In the genomic region with DNA sequence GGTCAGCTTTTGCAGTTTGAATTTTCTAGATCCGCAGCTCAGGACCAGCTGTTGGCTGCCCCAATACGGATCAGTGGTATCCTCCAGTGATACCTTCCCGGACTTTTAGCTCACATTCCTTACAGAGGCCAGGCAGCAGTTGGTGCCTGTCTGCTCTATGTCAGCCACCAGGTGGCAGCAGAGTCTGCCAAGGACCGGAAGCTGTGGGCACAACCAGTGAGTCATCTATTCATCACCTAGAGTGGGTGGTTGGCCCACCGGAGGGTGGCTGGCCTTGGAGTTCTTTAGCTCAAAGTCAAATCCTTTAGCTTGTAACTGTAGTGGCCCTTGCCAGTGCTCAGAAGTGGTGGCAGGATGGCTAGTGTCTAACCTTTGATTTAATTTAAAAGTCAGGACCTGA, we compare ENCODE assay signal across 8 mouse cellular contexts.
DNase-seq lines count a peak whose midpoint lies in the region; ATAC-seq and TF ChIP-seq lines count a peak whose summit lies in the region.

No protein-coding gene starts in this region.

- 14% methylated on average over 5 of the region's 5 CpGs for WGBS in kidney, adult 2 months
- 18% methylated on average over 5 of the region's 5 CpGs for WGBS in limb, embryonic 10.5 days

- H3K9me3 ChIP-seq in limb, embryonic 10.5 days (replicated peaks): no peaks in the 10 kb centered on the region

- peak; percentile 88 for TF ChIP-seq CTCF in kidney, adult 2 months (conservative IDR thresholded peaks at IDR 0.05; ENCODE audit: insufficient read depth, insufficient read length, low read depth, low read length)

- H3K27me3 ChIP-seq in kidney, adult 2 months (replicated peaks; ENCODE audit: control insufficient read depth, insufficient read depth, low read length): no peaks in the 10 kb centered on the region
- H3K27me3 ChIP-seq in limb, embryonic 10.5 days (ENCODE audit: low read depth, poor library complexity, severe bottlenecking): no peaks in the 10 kb centered on the region

- ATAC-seq in monocyte, adult 5-6 weeks (replicated peaks; ENCODE audit: insufficient number of reproducible peaks, low FRiP score, low TSS enrichment, poor library complexity, severe bottlenecking): peak; percentile 80

- peak; percentile 94 for DNase-seq in heart, adult 11 months
- no peak for DNase-seq in heart, postnatal 25 days (ENCODE audit: low spot score)
- DNase-seq in embryo, embryonic 10 days (ENCODE audit: low spot score): peak; percentile 85
- peak; percentile 68 for DNase-seq in gastrocnemius, postnatal 14 days
- peak; percentile 73 for DNase-seq in kidney, adult 2 months
- peak; percentile 83 for DNase-seq in limb, embryonic 10.5 days (ENCODE audit: low spot score)
- DNase-seq in spleen, postnatal 36 days (ENCODE audit: low spot score in 2 of 2): peak; percentile 56 to 62

- TF ChIP-seq POLR2A in kidney, adult 2 months (IDR thresholded peaks at IDR 0.05; ENCODE audit: low read depth, low read length): no peak

- no peaks in the 10 kb centered on the region for H3K36me3 ChIP-seq in kidney, adult 2 months (ENCODE audit: control insufficient read depth, insufficient read depth, low read length)
- no peaks in the 10 kb centered on the region for H3K36me3 ChIP-seq in limb, embryonic 10.5 days

- intact Hi-C loops in heart, postnatal 25 days (cut with DNase I): loop anchor here (1.0 to 5.0 kb wide), 4 partner anchors 95 to 352 kb away; no protein-coding TSS in a partner anchor
- intact Hi-C loops in gastrocnemius, postnatal 14 days (cut with DNase I; ENCODE audit: low total_unique reads): loop anchor here (10.0 kb wide), 2 partner anchors 98 to 268 kb away; no protein-coding TSS in a partner anchor

- no peak overlapping the region for H3K4me3 ChIP-seq in kidney, adult 2 months (ENCODE audit: insufficient read depth, low read depth, low read length)
- no peak overlapping the region for H3K4me3 ChIP-seq in limb, embryonic 10.5 days

- no peaks in the 10 kb centered on the region for H3K4me1 ChIP-seq in kidney, adult 2 months (ENCODE audit: control insufficient read depth, insufficient read depth, low read length)
- no peaks in the 10 kb centered on the region; the same call in 1 of the 2 replicates for H3K4me1 ChIP-seq in limb, embryonic 10.5 days

- H3K27ac ChIP-seq in kidney, adult 2 months (ENCODE audit: insufficient read depth, low read depth, low read length): no peak overlapping the region
- H3K27ac ChIP-seq in limb, embryonic 10.5 days: no peak overlapping the region
